Mouse (Mus musculus) intestine, postnatal 0 days (tissue): ENCODE data around the gene Tepp. TPM values are rescaled to one million over a fixed set of nuclear protein-coding genes. Genes with fewer than 3 reads are reported as not detected.

Experiments
- ATAC-seq: fragments of 200-750 bp; cut with Nextera tagmentation; 2 replicates; pipeline ENCODE4 v1.8.0; 2017; ENCODE audit warnings: mild to moderate bottlenecking, moderate TSS enrichment, moderate library complexity
- H3K27ac ChIP-seq: fragments of 300-500 bp; sonication (generic); 2 replicates; pipeline ENCODE4 v1.5.1; 2014; ENCODE audit warnings: mild to moderate bottlenecking, low read depth, low read length, moderate library complexity
- H3K27me3 ChIP-seq: fragments of 300-500 bp; sonication (generic); replicated peaks from 2 replicates; pipeline ENCODE4 v1.6.1; 2014; ENCODE audit warnings: low read length, mixed read lengths; ENCODE audit not compliant: control insufficient read depth, insufficient read depth
- H3K36me3 ChIP-seq: fragments of 300-500 bp; sonication (generic); 2 replicates; pipeline ENCODE4 v1.6.1; 2014; ENCODE audit warnings: mild to moderate bottlenecking, moderate library complexity; ENCODE audit not compliant: control insufficient read depth, insufficient read depth
- H3K4me1 ChIP-seq: fragments of 300-500 bp; sonication (generic); replicated peaks from 2 replicates; pipeline ENCODE4 v1.6.1; 2014; ENCODE audit warnings: antibody characterized with exemption, low read length, mixed read lengths; ENCODE audit not compliant: control insufficient read depth, insufficient read depth
- H3K4me2 ChIP-seq: fragments of 300-500 bp; sonication (generic); replicated peaks from 2 replicates; pipeline ENCODE4 v1.6.1; 2014; ENCODE audit warnings: low read depth, mild to moderate bottlenecking, moderate library complexity
- H3K4me3 ChIP-seq: fragments of 300-500 bp; sonication (generic); 2 replicates; pipeline ENCODE4 v1.5.1; 2014; ENCODE audit warnings: low read depth, low read length
- H3K9ac ChIP-seq: fragments of 300-500 bp; sonication (generic); 2 replicates; pipeline ENCODE4 v1.6.1; 2014; ENCODE audit warnings: mild to moderate bottlenecking, low read depth, low read length
- H3K9me3 ChIP-seq: fragments of 300-500 bp; sonication (generic); 2 replicates; pipeline ENCODE4 v1.6.1; 2016; ENCODE audit warnings: mixed run types; ENCODE audit not compliant: control insufficient read depth
- CTCF ChIP-seq: sonication (generic); IDR thresholded peaks from 2 replicates; pipeline ENCODE4 v1.5.1; 2016; ENCODE audit warnings: low read depth, mild to moderate bottlenecking, control low read depth, antibody characterized with exemption, moderate library complexity
- WGBS: fragments of 180-500 bp; shearing (Covaris S2); extraction: QIAGEN DNeasy Blood & Tissue Kit; methylation state at CpG from one replicate; pipeline ENCODE4 v1.1.7; 2014; 5-methylcytosine and 5-hydroxymethylcytosine counted together
- polyA plus RNA-seq: library from polyadenylated mRNA; unstranded; fragments of >200 nt; fragmentation: Nextera tagmentation; extraction: Ambion mirVana; gene quantifications from 2 replicates; pipeline ENCODE4 v1.2.1, GENCODE M21; 2015

Tepp gene
- polyA plus RNA-seq, result 0.46 TPM in 1 of 2 replicates, not detected in the other

- Histone ChIP-seq H3K9ac (no peak within 1 kb of the TSS), H3K27ac (no peak within 1 kb of the TSS), H3K4me3 (no peak within 1 kb of the TSS), H3K4me2 (no peak within 1 kb of the TSS), H3K36me3 (no peaks in the 10 kb centered on the region), H3K9me3 (no peaks in the 10 kb centered on the region), H3K27me3 (no peaks in the 10 kb centered on the region), H3K4me1 (no peaks in the 10 kb centered on the region)
- TF ChIP-seq CTCF, result no peak
- ATAC-seq, result no peak
- 46% methylated on average over 6 of the region's 6 CpGs for WGBS
Observed at GRCm38 (mm10) chr8:95310342-95310970, at the start of gene Tepp. TSS of gene Tepp (plus strand) at chr8:95310566.

- H3K36me3 ChIP-seq, result no peaks in the 10 kb centered on the region
- no peak overlapping the region for H3K4me3 ChIP-seq
- no peaks in the 10 kb centered on the region for H3K27me3 ChIP-seq
- no peak overlapping the region for H3K9ac ChIP-seq
- H3K4me1 ChIP-seq, result no peaks in the 10 kb centered on the region
- no peak for ATAC-seq
- no peak overlapping the region for H3K27ac ChIP-seq
- TF ChIP-seq CTCF, result no peak
- WGBS, result 91% methylated on average over 2 of the region's 2 CpGs
- no peaks in the 10 kb centered on the region for H3K9me3 ChIP-seq
- no peak overlapping the region for H3K4me2 ChIP-seq
Observed at GRCm38 (mm10) chr8:95262181-95262580, 48.2 kb upstream of the Tepp start.

- WGBS, result 77% methylated on average over 12 of the region's 12 CpGs
- ATAC-seq, result no peak
Observed at GRCm38 (mm10) chr8:95270501-95270900, 39.9 kb upstream of the Tepp start.

GRCm38 (mm10) chr8:95271841-95272240 lies 38.5 kb upstream of the Tepp start:
- no peaks in the 10 kb centered on the region for H3K9me3 ChIP-seq
- H3K9ac ChIP-seq, result no peak overlapping the region
- H3K27me3 ChIP-seq, result no peaks in the 10 kb centered on the region
- H3K4me2 ChIP-seq, result no peak overlapping the region
- H3K36me3 ChIP-seq, result no peaks in the 10 kb centered on the region
- H3K27ac ChIP-seq, result no peak overlapping the region
- no peak for ATAC-seq
- 16% methylated on average over 4 of the region's 4 CpGs for WGBS
- H3K4me1 ChIP-seq, result no peaks in the 10 kb centered on the region
- no peak for TF ChIP-seq CTCF
- no peak overlapping the region for H3K4me3 ChIP-seq

More at GRCm38 (mm10) chr8:95270501-95270900, 39.9 kb upstream of the Tepp start:
- Histone ChIP-seq H3K27me3 (no peaks in the 10 kb centered on the region), H3K36me3 (no peaks in the 10 kb centered on the region), H3K9ac (no peak overlapping the region), H3K4me3 (no peak overlapping the region), H3K27ac (no peak overlapping the region), H3K4me2 (no peak overlapping the region), H3K9me3 (no peaks in the 10 kb centered on the region), H3K4me1 (no peaks in the 10 kb centered on the region)
- no peak for TF ChIP-seq CTCF

- Histone ChIP-seq H3K9me3 (no peaks in the 10 kb centered on the region), H3K9ac (no peak overlapping the region), H3K4me2 (no peak overlapping the region), H3K4me3 (no peak overlapping the region), H3K36me3 (no peaks in the 10 kb centered on the region), H3K4me1 (no peaks in the 10 kb centered on the region), H3K27ac (no peak overlapping the region), H3K27me3 (no peaks in the 10 kb centered on the region)
- WGBS, result 72% methylated on average over 2 of the region's 2 CpGs
- no peak for ATAC-seq
- no peak for TF ChIP-seq CTCF
Observed at GRCm38 (mm10) chr8:95272871-95273270, 37.5 kb upstream of the Tepp start.

- TF ChIP-seq CTCF, result no peak
- Histone ChIP-seq H3K4me1 (no peaks in the 10 kb centered on the region), H3K4me2 (no peak overlapping the region), H3K36me3 (no peaks in the 10 kb centered on the region), H3K9ac (no peak overlapping the region), H3K27me3 (no peaks in the 10 kb centered on the region), H3K9me3 (no peaks in the 10 kb centered on the region), H3K27ac (no peak overlapping the region), H3K4me3 (no peak overlapping the region)
- no peak for ATAC-seq
- 51% methylated on average over 5 of the region's 5 CpGs for WGBS
Observed at GRCm38 (mm10) chr8:95281493-95281892, 28.9 kb upstream of the Tepp start.
